24 mouse cellular contexts compared by ENCODE assay signal in the genomic region with DNA sequence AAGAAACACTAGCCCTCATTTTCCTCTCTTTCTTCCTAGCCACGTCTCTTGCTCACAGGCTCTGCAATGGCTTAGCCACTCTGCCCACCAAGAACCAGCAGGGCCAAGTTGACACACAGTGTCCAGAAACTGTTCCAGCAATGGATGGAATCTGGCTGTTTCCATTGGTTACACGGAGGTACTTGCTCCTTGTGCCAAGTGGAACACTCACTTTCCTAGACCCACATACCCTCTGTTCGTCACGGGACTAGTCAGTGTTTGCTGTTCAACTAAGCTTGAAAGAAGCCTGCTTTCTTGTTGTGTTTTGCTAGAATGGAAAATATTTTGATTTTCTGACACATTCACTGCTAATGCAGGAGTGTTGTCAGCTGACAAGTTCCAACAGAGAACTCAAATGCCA.
"Had no signal": no experiment of that assay in that cellular context is flagged by ENCODE, and none has a peak within 500 bp of the region (broad histone marks: within the 10 kb centered on the region; RNA-seq: fewer than 3 reads in every experiment).

No protein-coding gene starts in this region.

- H3K36me3 ChIP-seq: limb, embryonic 12.5 days; limb, embryonic 15.5 days; midbrain, embryonic 10.5 days; midbrain, embryonic 13.5 days; neural tube, embryonic 12.5 days; neural tube, embryonic 15.5 days had no signal

- H3K4me3 ChIP-seq: layer of hippocampus, adult 2 months; limb, embryonic 12.5 days; limb, embryonic 15.5 days; megakaryocyte, embryonic 14.5 days; midbrain, embryonic 10.5 days; midbrain, embryonic 13.5 days; neural tube, embryonic 12.5 days; neural tube, embryonic 15.5 days had no signal

- H3K27me3 ChIP-seq: limb, embryonic 12.5 days; limb, embryonic 15.5 days; megakaryocyte, embryonic 14.5 days; midbrain, embryonic 13.5 days; neural tube, embryonic 12.5 days; neural tube, embryonic 15.5 days had no signal

- DNase-seq: kidney, postnatal 25 days; layer of hippocampus, adult 9-11 months; liver, postnatal 0 days; lung, embryonic 14.5 days; right cerebral cortex, adult 18-20 months; right cerebral cortex, postnatal 14 days; right cerebral cortex, postnatal 4 days; thymus, adult 2 months; thymus, postnatal 14 days; thymus, postnatal 4 days had no signal

- H3K4me2 ChIP-seq: limb, embryonic 12.5 days; limb, embryonic 15.5 days; liver, embryonic 11.5 days; lung, embryonic 14.5 days; midbrain, embryonic 13.5 days; neural tube, embryonic 12.5 days; neural tube, embryonic 15.5 days had no signal

- H3K4me1 ChIP-seq: limb, embryonic 12.5 days; limb, embryonic 15.5 days; megakaryocyte, embryonic 14.5 days; midbrain, embryonic 10.5 days; midbrain, embryonic 13.5 days; neural tube, embryonic 12.5 days; neural tube, embryonic 15.5 days had no signal

- H3K9me3 ChIP-seq: limb, embryonic 12.5 days; limb, embryonic 15.5 days; midbrain, embryonic 10.5 days; midbrain, embryonic 13.5 days; neural tube, embryonic 12.5 days; neural tube, embryonic 15.5 days had no signal

- H3K9ac ChIP-seq: limb, embryonic 12.5 days; limb, embryonic 15.5 days; liver, embryonic 14.5 days; liver, postnatal 0 days; lung, embryonic 14.5 days; midbrain, embryonic 13.5 days; neural tube, embryonic 12.5 days; neural tube, embryonic 15.5 days had no signal

- ATAC-seq: liver, postnatal 0 days; lung, postnatal 0 days; midbrain, embryonic 13.5 days had no signal

- H3K27ac ChIP-seq: kidney, postnatal 0 days; layer of hippocampus, adult 2 months; limb, embryonic 12.5 days; limb, embryonic 15.5 days; liver, embryonic 14.5 days; macrophage; midbrain, embryonic 10.5 days; midbrain, embryonic 13.5 days; neural tube, embryonic 12.5 days; neural tube, embryonic 15.5 days; stomach, postnatal 0 days had no signal
